Mouse (Mus musculus): ENCODE measurements at regions not wholly inside any gene's neighbourhood (a gene's known extent, or its start where the extent isn't known, plus 50 kb on each side); places are given as distances from the start of the nearest gene placed in this dataset.
"Not testable (repeated sequence)": the region's sequence is repeated elsewhere in the genome, so short reads cannot be mapped to it uniquely, and the experiment has no call there.

- DNase-seq: no peak
Measured at GRCm38 (mm10) chr6:14632837-14633236, 122.2 kb downstream of the Ppp1r3a start.

- no peak for DNase-seq
Measured at GRCm38 (mm10) chr6:14631719-14632445, 123.2 kb downstream of the Ppp1r3a start.

GRCm38 (mm10) chr6:14616629-14617028 is 138.4 kb downstream of the Ppp1r3a start:
- no peak for DNase-seq

GRCm38 (mm10) chr6:14608076-14608475 is 147.0 kb downstream of the Ppp1r3a start:
- no peak for DNase-seq

- DNase-seq: peak in 1 of 2 experiments; percentile 24
Measured at GRCm38 (mm10) chr6:14600543-14601249, 154.4 kb downstream of the Ppp1r3a start.

DNA sequence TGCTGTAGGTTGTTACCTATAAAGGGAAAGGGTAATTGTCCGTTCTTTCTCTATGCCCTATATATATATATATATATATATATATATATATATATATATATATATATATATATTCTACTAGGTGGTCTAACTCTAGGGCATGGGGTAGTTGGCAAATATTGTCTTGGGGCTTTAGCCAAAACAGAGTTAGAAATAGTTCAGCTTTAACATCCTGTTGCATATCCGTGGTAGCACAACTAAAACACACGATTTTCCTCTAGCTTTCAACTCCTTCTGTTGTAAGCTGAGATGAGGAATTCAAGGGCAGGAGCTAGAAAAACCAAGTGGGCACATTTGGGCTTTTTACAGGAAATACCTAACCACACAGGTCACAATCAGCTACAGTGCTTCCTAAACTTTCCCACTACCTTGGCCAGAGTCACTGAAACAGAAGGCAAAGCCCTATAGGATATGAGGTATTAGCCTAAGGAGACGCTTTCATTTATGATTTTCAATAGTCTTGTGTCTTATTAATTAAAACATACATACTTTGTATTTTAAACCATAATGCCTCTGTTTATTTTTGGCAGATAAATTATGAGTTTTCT is 158.1 kb downstream of the Ppp1r3a start:
- DNase-seq: no peak

DNA sequence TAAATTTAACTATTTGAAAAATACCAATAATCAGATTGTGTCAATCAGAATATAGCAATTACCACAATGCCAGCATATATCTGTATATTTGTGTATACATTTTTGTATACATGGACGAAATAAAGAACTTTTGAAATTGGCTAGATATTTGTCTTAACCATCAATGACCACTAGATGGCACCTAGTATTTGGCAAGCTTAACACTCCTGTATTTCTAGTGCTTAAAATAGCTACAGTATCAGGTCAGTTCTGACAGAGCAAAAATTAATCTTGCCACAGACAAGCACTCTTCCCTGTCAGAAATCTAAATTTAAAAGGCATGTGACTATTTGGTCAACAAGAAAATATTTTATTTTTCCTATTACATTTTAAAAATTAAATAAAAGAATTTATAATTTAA is 169.2 kb downstream of the Ppp1r3a start:
- no peak for DNase-seq

DNA sequence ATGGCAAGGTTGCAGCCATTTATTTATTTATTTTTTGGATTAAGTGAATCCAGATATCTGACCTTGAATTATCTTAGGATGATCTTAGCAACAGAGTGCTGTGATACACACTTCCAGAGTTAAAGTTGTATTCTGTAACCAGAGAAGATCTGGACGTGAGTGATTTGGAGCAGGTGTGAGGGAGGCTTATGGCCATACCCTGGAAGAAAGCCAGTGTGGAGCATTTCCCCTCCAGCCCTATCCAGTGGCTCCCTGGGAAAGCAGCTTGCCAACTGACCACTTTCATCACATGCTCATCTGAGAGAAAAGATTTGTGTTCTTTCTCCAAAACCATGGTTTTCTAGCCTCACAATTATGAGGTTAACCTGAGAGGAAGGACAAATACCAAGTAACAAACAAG is 171.2 kb downstream of the Ppp1r3a start:
- DNase-seq: no peak

GRCm38 (mm10) chr6:14574607-14575006 is 180.5 kb downstream of the Ppp1r3a start:
- DNase-seq: no peak

GRCm38 (mm10) chr6:14573001-14573400 is 182.1 kb downstream of the Ppp1r3a start:
- no peak for DNase-seq

DNA sequence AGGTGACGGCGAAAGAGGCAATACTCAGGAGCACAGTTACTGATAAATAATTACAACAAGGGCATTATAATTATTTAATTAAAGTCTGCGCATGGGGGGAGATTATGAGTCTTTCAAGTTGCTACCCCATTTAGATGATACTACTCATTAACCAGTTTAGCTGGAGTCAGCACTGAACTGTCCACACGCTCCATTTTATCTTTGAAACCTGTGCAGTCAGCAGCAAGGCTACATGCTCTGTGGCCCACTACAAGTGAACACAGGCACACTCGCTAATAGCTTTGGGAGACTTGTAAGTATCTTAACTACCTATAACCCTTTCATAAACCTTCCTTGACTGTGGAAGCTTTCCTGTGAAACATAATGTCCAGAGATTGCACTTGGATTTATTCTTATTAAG is 214.7 kb downstream of the Ppp1r3a start:
- DNase-seq: no peak

GRCm38 (mm10) chr6:14529096-14529495 is 226.0 kb downstream of the Ppp1r3a start:
- DNase-seq: no peak

DNA sequence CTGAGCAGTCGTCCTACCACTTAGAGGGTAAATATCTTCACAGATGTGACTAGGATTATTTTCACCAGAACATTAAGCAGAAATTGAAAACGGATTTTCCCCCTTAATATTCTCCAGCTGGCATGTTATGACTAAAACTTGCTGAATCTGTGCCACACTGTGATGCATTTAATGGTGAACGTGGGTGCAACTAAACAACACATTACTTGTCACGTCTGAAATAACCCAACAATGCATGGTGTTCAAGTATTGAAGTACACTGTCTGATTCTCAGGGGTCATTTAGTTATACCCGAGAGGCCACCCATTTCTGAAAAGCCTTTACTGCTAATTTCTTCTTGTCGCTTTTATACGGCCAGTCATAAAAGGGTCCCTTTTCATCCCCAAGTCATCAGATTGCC is 226.5 kb downstream of the Ppp1r3a start:
- DNase-seq: no peak

- DNase-seq: no peak
Measured at GRCm38 (mm10) chr6:14522742-14523141, 232.3 kb downstream of the Ppp1r3a start.

DNA sequence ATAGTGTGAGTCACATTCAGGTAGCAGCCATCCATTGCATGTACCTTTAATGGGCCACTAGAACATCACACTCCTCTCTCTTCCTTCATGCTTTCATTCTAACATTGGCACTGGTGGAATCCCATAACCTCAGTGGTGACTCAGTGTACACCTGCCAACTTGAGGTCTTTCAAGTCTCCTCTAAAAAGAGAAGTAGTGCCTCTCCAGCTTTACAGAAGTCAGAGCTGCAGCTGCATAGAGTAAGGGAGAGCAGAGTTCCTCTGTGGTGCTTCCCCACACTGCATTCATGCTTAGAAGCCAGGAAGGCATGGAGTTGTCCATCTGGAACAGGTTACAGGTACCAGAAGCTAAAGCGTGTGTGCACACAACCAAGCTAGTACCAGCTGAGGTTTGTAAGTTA is 233.8 kb downstream of the Ppp1r3a start:
- no peak for DNase-seq

- DNase-seq: no peak
Measured at GRCm38 (mm10) chr6:14504171-14504570, 250.9 kb downstream of the Ppp1r3a start.

DNA sequence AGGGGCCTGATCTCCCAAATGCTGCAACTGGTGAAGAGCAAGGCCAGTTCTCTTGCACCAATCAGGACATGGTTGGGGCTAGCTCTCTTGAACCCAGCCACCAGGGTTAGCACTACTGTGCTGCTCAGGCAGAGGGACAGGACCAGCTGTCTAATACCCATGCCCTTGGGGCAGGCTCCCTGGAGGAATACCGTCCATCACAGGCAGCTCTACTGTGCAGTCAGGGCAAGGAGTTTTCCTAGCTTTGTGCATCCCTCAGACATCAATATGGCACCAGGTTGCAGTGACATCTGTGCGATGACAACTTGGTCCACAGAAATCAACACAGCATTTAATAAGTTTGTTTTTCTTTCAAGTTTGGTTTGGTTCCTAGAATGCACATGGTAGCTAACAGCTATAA is 254.4 kb downstream of the Ppp1r3a start:
- DNase-seq: no peak

GRCm38 (mm10) chr6:14499882-14500281 is 255.2 kb downstream of the Ppp1r3a start:
- DNase-seq: not testable (repeated sequence)

- not testable (repeated sequence) for DNase-seq
Measured at GRCm38 (mm10) chr6:14486642-14487041, 268.4 kb downstream of the Ppp1r3a start.

GRCm38 (mm10) chr6:14456394-14456793 is 298.7 kb downstream of the Ppp1r3a start:
- DNase-seq: no peak

GRCm38 (mm10) chr6:14453321-14453720 is 301.8 kb downstream of the Ppp1r3a start:
- DNase-seq: not testable (repeated sequence)

DNA sequence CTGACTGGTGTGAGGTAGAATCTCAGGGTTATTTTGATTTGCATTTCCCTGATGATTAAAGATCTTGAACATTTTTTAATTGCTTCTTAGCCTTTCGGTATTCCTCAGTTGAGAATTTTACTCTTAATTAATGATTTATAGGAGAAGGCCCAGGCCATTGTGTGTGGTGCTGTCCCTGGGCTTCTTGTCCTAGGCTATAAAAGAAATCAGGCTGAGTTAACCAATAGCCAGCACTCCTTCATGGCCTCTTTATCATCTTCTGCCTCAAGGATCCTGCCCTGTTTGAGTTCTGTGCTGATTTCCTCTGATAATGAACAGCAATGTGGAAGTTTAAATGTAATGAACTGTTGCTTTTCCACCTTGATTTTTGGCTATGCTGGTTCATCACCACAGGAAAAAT is 323.3 kb downstream of the Ppp1r3a start:
- DNase-seq: no peak

DNA sequence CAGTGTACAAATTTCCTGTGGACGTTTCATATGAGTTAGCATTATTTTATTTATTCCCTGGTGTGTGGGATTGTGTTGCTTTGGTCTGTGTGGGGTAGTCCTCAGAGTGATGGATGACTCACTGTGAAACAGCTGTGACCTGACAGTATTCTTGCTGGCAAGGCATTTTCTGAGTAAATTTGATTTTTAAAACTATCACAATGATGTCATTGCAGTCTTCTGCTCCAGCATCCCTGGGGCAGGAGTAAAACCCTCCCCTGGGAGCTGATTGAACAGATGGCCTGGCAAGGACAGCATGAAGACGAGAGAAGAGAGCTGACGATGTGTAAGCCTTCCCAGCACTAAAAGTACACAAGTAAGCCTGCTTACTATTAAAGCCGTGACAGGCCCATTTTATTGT is 345.3 kb downstream of the Ppp1r3a start:
- no peak for DNase-seq

DNA sequence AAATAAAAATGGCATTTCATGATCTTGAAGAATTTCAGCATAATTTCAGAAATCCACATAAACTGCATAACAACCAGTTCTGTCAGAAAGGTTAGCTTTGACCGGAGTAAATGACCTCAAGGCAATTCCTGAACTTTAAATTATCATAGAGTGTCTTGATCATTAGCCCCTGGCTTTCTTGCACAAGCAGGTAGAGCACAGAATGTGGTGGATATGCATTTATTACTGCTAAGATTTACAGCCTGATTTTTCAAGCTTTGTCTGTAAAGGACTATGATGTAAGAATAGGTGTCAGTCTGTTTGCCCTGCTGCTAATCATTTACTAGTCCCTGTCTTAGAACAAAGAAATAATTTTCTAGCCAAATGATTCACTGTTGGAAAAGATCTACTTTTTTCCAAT is 347.3 kb downstream of the Ppp1r3a start:
- no peak for DNase-seq

Data from lung, postnatal 4 days (tissue).